ENCODE assay signal across 27 mouse cellular contexts in the genomic region with DNA sequence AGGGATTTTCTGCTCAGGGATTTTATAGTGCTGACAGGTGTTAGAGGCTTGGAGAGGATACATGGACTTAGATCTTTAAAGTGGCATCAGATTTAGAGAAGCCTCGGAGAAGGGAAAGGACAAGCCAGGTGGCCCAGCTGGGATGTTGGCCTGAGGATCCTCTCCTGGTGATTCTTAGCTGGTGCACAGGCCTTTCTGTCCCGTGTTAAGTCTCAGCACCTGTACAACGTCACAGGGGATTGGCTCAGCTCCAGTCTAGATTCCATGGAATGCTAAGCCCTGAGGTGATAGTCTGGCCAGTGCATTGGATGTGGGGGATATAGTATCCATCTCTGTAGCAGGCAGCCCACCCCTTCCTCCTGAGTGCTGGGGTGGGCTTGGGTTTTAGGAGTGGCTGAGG. TPM values are rescaled to one million over a fixed set of nuclear protein-coding genes. Genes with fewer than 3 reads are reported as not detected.
DNase-seq lines count a peak whose midpoint lies in the region; ATAC-seq and TF ChIP-seq lines count a peak whose summit lies in the region.
"Had no signal": no experiment of that assay in that cellular context is flagged by ENCODE, and none has a peak within 500 bp of the region (broad histone marks: within the 10 kb centered on the region; RNA-seq: fewer than 3 reads in every experiment).

No protein-coding gene starts in this region.

- H3K27ac ChIP-seq in layer of hippocampus, adult 2 months, result peak overlapping the region; percentile 60; the same call in 1 of the 2 replicates
- H3K27ac ChIP-seq in cerebellum, adult 2 months (ENCODE audit: insufficient read depth, low read length), result peak overlapping the region; percentile 53
- no peak overlapping the region for H3K27ac ChIP-seq in embryonic facial prominence, embryonic 10.5 days (replicated peaks)
- H3K27ac ChIP-seq: embryonic facial prominence, embryonic 13.5 days; hindbrain, embryonic 12.5 days; liver, embryonic 14.5 days; macrophage; midbrain, embryonic 13.5 days; neural tube, embryonic 13.5 days had no signal

- no peak for TF ChIP-seq POLR2A in cerebellum, adult 2 months (IDR thresholded peaks at IDR 0.05; ENCODE audit: borderline replicate concordance, insufficient read depth, low read length)

- no peak for ATAC-seq in erythroid progenitor cell, adult 5-6 weeks (replicated peaks; ENCODE audit: low FRiP score, poor library complexity, severe bottlenecking)
- ATAC-seq: intestine, postnatal 0 days; midbrain, embryonic 13.5 days had no signal

- peaks cover 11% of the 10 kb centered on the region for H3K4me1 ChIP-seq in cerebellum, adult 2 months (ENCODE audit: control insufficient read depth, insufficient read depth, low read length)
- H3K4me1 ChIP-seq in embryonic facial prominence, embryonic 10.5 days, result no peaks in the 10 kb centered on the region
- H3K4me1 ChIP-seq: embryonic facial prominence, embryonic 13.5 days; hindbrain, embryonic 12.5 days; midbrain, embryonic 13.5 days; neural tube, embryonic 13.5 days had no signal

- WGBS in cerebellum, adult 2 months, result 8% methylated on average over 3 of the region's 3 CpGs
- WGBS in embryonic facial prominence, embryonic 10.5 days, result 82% methylated on average over 3 of the region's 3 CpGs

- no peaks in the 10 kb centered on the region for H3K9me3 ChIP-seq in embryonic facial prominence, embryonic 10.5 days
- H3K9me3 ChIP-seq: embryonic facial prominence, embryonic 13.5 days; hindbrain, embryonic 12.5 days; midbrain, embryonic 13.5 days; neural tube, embryonic 13.5 days had no signal

- no peak overlapping the region for H3K4me3 ChIP-seq in layer of hippocampus, adult 2 months
- no peak overlapping the region for H3K4me3 ChIP-seq in cerebellum, adult 2 months (replicated peaks; ENCODE audit: insufficient read depth, low read depth, low read length)
- H3K4me3 ChIP-seq in embryonic facial prominence, embryonic 10.5 days, result no peak overlapping the region
- H3K4me3 ChIP-seq: embryonic facial prominence, embryonic 13.5 days; hindbrain, embryonic 12.5 days; midbrain, embryonic 13.5 days; neural tube, embryonic 13.5 days had no signal

- peaks cover 84% of the 10 kb centered on the region for H3K36me3 ChIP-seq in embryonic facial prominence, embryonic 10.5 days (replicated peaks)

- no peaks in the 10 kb centered on the region for H3K27me3 ChIP-seq in cerebellum, adult 2 months (ENCODE audit: control insufficient read depth, insufficient read depth, low read length)
- H3K27me3 ChIP-seq in embryonic facial prominence, embryonic 10.5 days (replicated peaks; ENCODE audit: low read depth, poor library complexity, severe bottlenecking), result no peaks in the 10 kb centered on the region
- H3K27me3 ChIP-seq: embryonic facial prominence, embryonic 13.5 days; hindbrain, embryonic 12.5 days; midbrain, embryonic 13.5 days; neural tube, embryonic 13.5 days had no signal

- no peak for DNase-seq in layer of hippocampus, adult 2 months (ENCODE audit: low spot score in 2 of 2)
- DNase-seq in layer of hippocampus, postnatal 25 days (ENCODE audit: extremely low spot score in 1 of 2, low spot score in 1 of 2), result no peak
- peak; percentile 43 for DNase-seq in cerebellum, adult 2 months
- DNase-seq in cerebellum, postnatal 14 days, result peak; percentile 62 to 65
- DNase-seq in thymus, postnatal 0 days (ENCODE audit: low spot score), result no peak
- DNase-seq in embryonic facial prominence, embryonic 10.5 days (ENCODE audit: low spot score), result no peak
- DNase-seq: adrenal gland, postnatal 25 days; embryo, embryonic 11 days; gastrocnemius, postnatal 10 days; heart, postnatal 14 days; kidney, adult 9 months; kidney, postnatal 10 days; layer of hippocampus, adult 9-11 months; liver; lung, adult 2 months; lung, postnatal 10 days; right cerebral cortex, adult 18-20 months; thymus, adult 2 months; thymus, postnatal 4 days had no signal

- no peak for TF ChIP-seq CTCF in layer of hippocampus, adult 2 months (conservative IDR thresholded peaks at IDR 0.05)
- no peak for TF ChIP-seq CTCF in cerebellum, adult 2 months (IDR thresholded peaks at IDR 0.05; ENCODE audit: borderline replicate concordance, insufficient read depth, low read depth, low read length)

RNA-seq across cellular contexts. Expression of a gene that starts 28.8 kb away (rescaled TPM):
- total RNA-seq in layer of hippocampus, adult 2 months (2021), result 10 to 100 TPM; 38.3 to 48.1 TPM
- 10 to 100 TPM; 38.2 to 42.7 TPM for total RNA-seq in layer of hippocampus, postnatal 25 days (2021)
- polyA plus RNA-seq in cerebellum, adult 2 months (2012; rRNA removed), result 114 and 127 TPM in 2 replicates
- polyA plus RNA-seq in thymus, postnatal 0 days (2015; fragmentation: Nextera tagmentation; extraction: Ambion mirVana), result 75.2 and 89.4 TPM in 2 replicates
- 92.1 and 97.6 TPM in 2 replicates for polyA plus RNA-seq in embryonic facial prominence, embryonic 10.5 days (2016; fragmentation: Nextera tagmentation; extraction: Ambion mirVana)
- total RNA-seq in erythroid progenitor cell, adult 5-6 weeks (2015; ENCODE audit: low replicate concordance), result 24.9 and 32.7 TPM in 2 replicates
- 11.7 and 13.5 TPM in 2 replicates for total RNA-seq in erythroid progenitor cell, adult 5-6 weeks (2017; ENCODE audit: low replicate concordance)

RNA-seq across cellular contexts. Expression of a gene that starts 34.8 kb away (rescaled TPM):
- total RNA-seq in layer of hippocampus, adult 2 months (2021), result 100 to 1,000 TPM; 444 to 448 TPM
- total RNA-seq in layer of hippocampus, postnatal 25 days (2021), result 100 to 1,000 TPM; 452 to 468 TPM
- polyA plus RNA-seq in cerebellum, adult 2 months (2012; rRNA removed), result 303 and 315 TPM in 2 replicates
- 117 TPM in 2 replicates for polyA plus RNA-seq in thymus, postnatal 0 days (2015; fragmentation: Nextera tagmentation; extraction: Ambion mirVana)
- polyA plus RNA-seq in embryonic facial prominence, embryonic 10.5 days (2016; fragmentation: Nextera tagmentation; extraction: Ambion mirVana), result 158 and 166 TPM in 2 replicates
- total RNA-seq in erythroid progenitor cell, adult 5-6 weeks (2015; ENCODE audit: low replicate concordance), result 547 and 570 TPM in 2 replicates
- 969 and 1,003 TPM in 2 replicates for total RNA-seq in erythroid progenitor cell, adult 5-6 weeks (2017; ENCODE audit: low replicate concordance)

RNA-seq across cellular contexts. Expression of a gene that starts 51.7 kb away (rescaled TPM):
- 10 to 100 TPM; 16.0 to 16.9 TPM for total RNA-seq in layer of hippocampus, adult 2 months (2021)
- 10 to 100 TPM; 13.1 to 15.0 TPM for total RNA-seq in layer of hippocampus, postnatal 25 days (2021)
- 19.5 and 21.0 TPM in 2 replicates for polyA plus RNA-seq in cerebellum, adult 2 months (2012; rRNA removed)
- polyA plus RNA-seq in thymus, postnatal 0 days (2015; fragmentation: Nextera tagmentation; extraction: Ambion mirVana), result 26.4 and 26.9 TPM in 2 replicates
- polyA plus RNA-seq in embryonic facial prominence, embryonic 10.5 days (2016; fragmentation: Nextera tagmentation; extraction: Ambion mirVana), result 28.5 and 28.8 TPM in 2 replicates
- total RNA-seq in erythroid progenitor cell, adult 5-6 weeks (2015; ENCODE audit: low replicate concordance), result 5.9 and 15.5 TPM in 2 replicates
- 7.2 and 12.1 TPM in 2 replicates for total RNA-seq in erythroid progenitor cell, adult 5-6 weeks (2017; ENCODE audit: low replicate concordance)

RNA-seq across cellular contexts. Expression of a gene that starts 52.0 kb away (rescaled TPM):
- total RNA-seq in layer of hippocampus, adult 2 months (2021), result 1 to 10 TPM; 4.5 to 6.3 TPM
- total RNA-seq in layer of hippocampus, postnatal 25 days (2021), result 1 to 10 TPM; 5.6 to 6.6 TPM
- polyA plus RNA-seq in cerebellum, adult 2 months (2012; rRNA removed), result 4.6 TPM in 2 replicates
- polyA plus RNA-seq in thymus, postnatal 0 days (2015; fragmentation: Nextera tagmentation; extraction: Ambion mirVana), result 3.5 and 4.2 TPM in 2 replicates
- 1.6 and 2.1 TPM in 2 replicates for polyA plus RNA-seq in embryonic facial prominence, embryonic 10.5 days (2016; fragmentation: Nextera tagmentation; extraction: Ambion mirVana)
- total RNA-seq in erythroid progenitor cell, adult 5-6 weeks (2015; ENCODE audit: low replicate concordance), result 1.7 TPM in 1 of 2 replicates, not detected in the other
- 0.26 TPM in 1 of 2 replicates, not detected in the other for total RNA-seq in erythroid progenitor cell, adult 5-6 weeks (2017; ENCODE audit: low replicate concordance)

Comparison
In these comparisons a context has a peak if more than half of its experiments do, and no peak if none do; other contexts are left out.
1. DNase-seq: peak in cerebellum, adult 2 months (2 of 2) and cerebellum, postnatal 14 days (2 of 2); none in layer of hippocampus, adult 2 months (0 of 2), layer of hippocampus, postnatal 25 days (0 of 2), thymus, postnatal 0 days (single experiment) and embryonic facial prominence, embryonic 10.5 days (single experiment).